Mouse (Mus musculus): ENCODE data around the gene Pld3. TPM values are rescaled to one million over a fixed set of nuclear protein-coding genes. Genes with fewer than 3 reads are reported as not detected.
A peak's percentile ranks its signal among the peaks of the same experiment; 100 is the strongest.

The Pld3 gene
- 100 to 1,000 TPM; 106 to 146 TPM for total RNA-seq (2021)
- long read RNA-seq, experiment 1, transcript Pld3-201 (14 exons, 2,282 nt): major isoform, 23 of 94 reads
- long read RNA-seq, experiment 1, partial matches to known transcripts: 64 of 94 reads
- long read RNA-seq, experiment 1, other reads (novel, unspliced or antisense): 7 of 94 reads
- long read RNA-seq, experiment 2, transcript Pld3-201 (14 exons, 2,282 nt): major isoform, 37 of 109 reads
- long read RNA-seq, experiment 2, partial matches to known transcripts: 60 of 109 reads
- long read RNA-seq, experiment 2, other reads (novel, unspliced or antisense): 12 of 109 reads

- DNase-seq: peak; percentile 96 to 97
Observed at GRCm38 (mm10) chr7:27552931-27553513, at the start of gene Pld3, which contains the start of gene 2310022A10Rik. Pld3 (minus strand) TSS chr7:27553218. 2310022A10Rik (plus strand) TSS chr7:27553233.

- DNase-seq: no peak
Observed at GRCm38 (mm10) chr7:27602161-27602560, 49.1 kb upstream of the Pld3 start.

- no peak for DNase-seq
Observed at GRCm38 (mm10) chr7:27601628-27602027, 48.6 kb upstream of the Pld3 start.

GRCm38 (mm10) chr7:27598053-27598452 lies 45.0 kb upstream of the Pld3 start:
- DNase-seq: no peak

GRCm38 (mm10) chr7:27596586-27597503 lies 43.8 kb upstream of the Pld3 start:
- DNase-seq: peak in 1 of 2 experiments; percentile 51

GRCm38 (mm10) chr7:27592934-27593645 lies 40.1 kb upstream of the Pld3 start:
- peak in 1 of 2 experiments; percentile 49 for DNase-seq

GRCm38 (mm10) chr7:27592217-27592929 lies 39.4 kb upstream of the Pld3 start:
- no peak for DNase-seq

- DNase-seq: peak; percentile 92 to 93
Observed at GRCm38 (mm10) chr7:27591266-27592216, 38.5 kb upstream of the Pld3 start, which contains the start of gene Akt2. Akt2 (plus strand) TSS chr7:27591552.

GRCm38 (mm10) chr7:27590566-27591213 lies 37.7 kb upstream of the Pld3 start:
- no peak for DNase-seq

GRCm38 (mm10) chr7:27590088-27590487 lies 37.1 kb upstream of the Pld3 start:
- DNase-seq: no peak

- DNase-seq: no peak
Observed at GRCm38 (mm10) chr7:27587741-27588140, 34.7 kb upstream of the Pld3 start.

GRCm38 (mm10) chr7:27586861-27587260 lies 33.8 kb upstream of the Pld3 start:
- DNase-seq: no peak

- DNase-seq: peak; percentile 72 to 76
Observed at GRCm38 (mm10) chr7:27580380-27581174, 27.6 kb upstream of the Pld3 start.

- DNase-seq: no peak
Observed at GRCm38 (mm10) chr7:27578465-27578864, 25.4 kb upstream of the Pld3 start.

- DNase-seq: no peak
Observed at GRCm38 (mm10) chr7:27577589-27577988, 24.6 kb upstream of the Pld3 start.

GRCm38 (mm10) chr7:27576914-27577313 lies 23.9 kb upstream of the Pld3 start:
- peak; percentile 75 to 82 for DNase-seq

GRCm38 (mm10) chr7:27574124-27574880 lies 21.3 kb upstream of the Pld3 start:
- DNase-seq: peak; percentile 65 to 66

GRCm38 (mm10) chr7:27572133-27572532 lies 19.1 kb upstream of the Pld3 start:
- no peak for DNase-seq
